Mouse (Mus musculus) brain, embryonic 14.5 days (tissue): ENCODE results near the gene Nlgn1.

ENCODE experiments used
- CTCF ChIP-seq: fragments of 200-500 bp; IDR thresholded peaks from 2 replicates; pipeline ENCODE4 v1.5.1; 2012; ENCODE audit warnings: inconsistent platforms, mild to moderate bottlenecking, moderate library complexity, borderline replicate concordance; ENCODE audit not compliant: insufficient read depth, insufficient read length; ENCODE audit errors: extremely low read depth
- POLR2A ChIP-seq: fragments of 200-500 bp; IDR thresholded peaks from 2 replicates; pipeline ENCODE4 v1.6.1; 2012; ENCODE audit warnings: mild to moderate bottlenecking, inconsistent platforms, borderline replicate concordance; ENCODE audit not compliant: poor library complexity, insufficient read depth, insufficient read length, severe bottlenecking; ENCODE audit errors: extremely low read depth

GRCm38 (mm10) chr3:25653010-25653409 is 679.2 kb downstream of the Nlgn1 start:
- no peak for TF ChIP-seq POLR2A
- peak; percentile 53; the same call in 1 of the 2 replicates for TF ChIP-seq CTCF
